Mouse (Mus musculus) layer of hippocampus, adult 18-20 months (tissue): ENCODE data around the gene Wdr34. TPM values are rescaled to one million over a fixed set of nuclear protein-coding genes. Genes with fewer than 3 reads are reported as not detected.
"Not testable (repeated sequence)": the region's sequence is repeated elsewhere in the genome, so short reads cannot be mapped to it uniquely, and the experiment has no call there.

Source experiments
- DNase-seq, 2 experiments: peaks; one replicate each; pipeline ENCODE4 v3.0.0; 2022; ENCODE audit warnings: low spot score in 2 of 2
- total RNA-seq, 2 experiments: library from RNA; stranded (reverse); gene quantifications; 2 replicates each; pipeline ENCODE4 v1.2.3; 2021

The Wdr34 gene
- total RNA-seq, 2 experiments from 2014 or later = 38.3 to 39.4 TPM

DNA sequence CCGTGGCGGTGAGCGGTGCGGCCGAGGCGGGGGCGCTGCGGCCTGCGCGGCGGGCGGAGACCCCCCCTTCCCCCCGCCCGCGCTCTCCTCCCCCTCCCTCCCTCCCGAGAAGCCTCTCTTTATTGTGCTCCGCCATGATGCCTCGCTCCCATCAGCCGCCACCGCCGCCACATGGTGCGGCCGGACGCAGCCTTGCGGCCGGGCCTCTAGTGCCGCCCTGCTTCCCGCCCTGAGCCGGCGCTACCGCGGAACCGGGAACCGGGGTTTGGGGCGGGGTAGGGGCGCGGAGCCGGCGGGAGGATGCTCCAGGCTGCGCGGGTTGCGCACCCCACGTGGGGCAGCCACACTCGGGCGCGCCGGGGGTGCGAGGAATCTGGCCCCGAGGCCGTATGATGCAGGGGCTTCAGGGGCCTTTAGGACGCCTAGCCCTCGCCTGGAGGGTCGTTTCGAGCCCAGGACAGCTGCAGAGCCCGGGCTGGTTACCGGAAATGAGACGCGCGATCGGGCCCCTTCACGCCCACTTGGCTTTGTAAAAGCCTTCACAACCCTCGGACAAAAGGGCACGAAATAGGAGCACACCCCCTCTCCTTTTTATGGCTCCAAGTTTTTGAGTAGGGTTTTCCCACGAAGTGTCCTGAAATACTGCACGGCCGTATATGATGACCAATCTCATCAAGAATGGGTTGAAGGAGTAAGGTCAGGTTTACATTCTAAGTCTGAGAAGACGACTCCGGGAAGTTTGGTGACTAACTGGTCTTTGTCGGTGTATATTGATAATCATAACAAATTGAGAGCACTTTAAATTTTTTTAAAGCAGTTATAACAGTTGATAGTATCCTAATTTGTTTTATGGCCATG is 18.6 kb upstream of the Wdr34 start:
- peak; percentile 30 to 39 for DNase-seq

DNA sequence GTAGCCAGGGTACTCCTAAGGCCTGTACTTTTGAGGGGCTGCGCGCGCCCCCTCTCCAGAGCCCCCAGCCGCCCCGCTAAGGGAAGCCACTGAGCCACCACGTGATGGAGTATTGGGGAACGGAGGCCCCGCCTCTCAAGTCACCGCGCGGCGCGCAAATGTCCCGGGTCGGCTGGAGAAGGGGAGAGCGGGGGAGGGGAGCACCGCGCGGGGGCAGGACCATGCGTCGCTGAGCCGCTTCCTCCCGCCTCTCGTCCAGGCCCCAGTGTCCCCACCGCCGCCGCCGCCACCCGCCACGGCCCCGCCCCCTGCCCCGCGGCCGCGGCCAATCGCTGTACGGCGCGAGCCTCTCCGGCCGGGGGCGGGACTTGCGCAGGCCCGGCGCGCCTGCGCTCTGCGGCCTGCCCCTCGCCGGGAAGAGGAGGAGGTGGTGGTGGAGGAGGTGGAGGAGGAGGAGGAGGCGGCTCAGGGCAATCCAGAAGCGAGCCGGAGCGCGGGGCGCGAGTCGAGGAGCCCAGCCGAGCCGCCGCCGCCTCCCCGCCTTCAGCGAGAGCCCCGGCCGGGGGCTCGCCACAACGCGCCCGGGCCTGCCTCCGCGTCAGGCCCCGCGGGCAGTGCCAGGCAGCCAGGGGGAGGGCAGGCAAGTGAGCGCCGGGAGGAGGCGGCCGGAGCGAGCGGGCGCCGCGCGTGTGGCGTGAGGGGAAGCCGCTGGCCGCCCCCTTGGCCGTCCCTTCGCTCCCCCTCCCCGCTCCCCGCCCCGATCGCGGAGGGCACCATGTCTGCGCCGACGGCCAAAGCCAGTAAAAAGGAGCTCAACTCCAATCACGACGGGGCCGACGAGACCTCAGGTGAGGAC is 17.6 kb upstream of the Wdr34 start:
- DNase-seq = peak; percentile 90 to 94

DNA sequence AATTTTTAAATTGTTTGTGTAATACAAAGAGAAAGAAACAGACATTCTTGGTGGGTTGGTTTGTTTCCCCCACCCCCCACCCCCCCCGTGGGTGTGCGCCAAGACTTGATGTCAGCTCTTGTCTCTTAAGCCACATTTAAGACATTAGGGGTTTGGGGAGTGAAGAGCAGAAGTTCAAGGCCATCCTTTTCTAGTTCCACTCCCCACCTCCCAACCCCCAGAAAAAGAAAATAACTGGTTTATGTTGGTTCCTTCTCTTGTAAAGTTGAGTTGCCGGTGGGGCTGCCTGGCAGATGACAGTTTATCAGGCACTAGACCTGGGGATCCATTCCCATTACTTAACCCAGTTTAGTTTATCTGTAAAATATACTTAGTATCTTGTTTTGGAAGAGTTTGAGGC is 15.6 kb upstream of the Wdr34 start:
- no peak for DNase-seq

DNA sequence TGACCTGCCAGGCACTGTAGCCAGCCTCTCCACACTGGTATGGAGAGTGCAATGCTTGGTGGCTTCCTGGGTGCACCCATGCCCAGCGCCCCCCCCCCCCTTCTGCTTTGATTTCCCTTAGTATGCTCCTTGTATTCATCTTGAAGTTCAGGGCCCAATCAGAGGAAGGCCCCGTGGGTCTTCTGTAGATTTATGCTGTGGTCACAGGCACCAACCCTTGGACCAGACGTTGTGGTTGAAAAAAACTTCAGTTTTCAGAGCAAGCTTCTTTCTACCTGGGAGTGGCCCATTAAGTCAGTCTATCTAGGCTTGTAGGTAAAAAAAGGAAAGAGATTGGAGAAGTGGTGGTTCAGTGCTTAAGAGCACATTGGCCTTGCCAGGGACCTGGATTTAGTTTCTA is 15.1 kb upstream of the Wdr34 start:
- DNase-seq = no peak

DNA sequence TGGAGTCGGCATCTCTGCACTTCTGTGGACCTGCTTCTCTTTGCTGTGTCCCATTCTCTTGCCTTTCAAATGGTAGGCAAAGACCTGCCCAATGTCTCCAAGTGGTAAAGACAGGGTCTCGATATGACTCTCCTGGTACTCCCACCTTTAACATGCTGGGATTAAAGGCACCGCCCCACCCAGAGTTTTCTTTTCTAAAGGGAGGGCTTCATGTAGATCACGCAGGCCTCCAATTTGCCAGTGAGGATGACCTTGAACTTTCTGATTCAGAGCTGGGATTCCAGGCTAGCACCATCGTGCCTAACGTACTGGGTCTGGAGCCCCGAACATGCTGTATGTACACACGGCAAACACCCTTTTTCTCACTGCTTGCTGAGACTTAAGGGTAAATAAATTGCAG is 14.6 kb upstream of the Wdr34 start:
- no peak for DNase-seq

DNA sequence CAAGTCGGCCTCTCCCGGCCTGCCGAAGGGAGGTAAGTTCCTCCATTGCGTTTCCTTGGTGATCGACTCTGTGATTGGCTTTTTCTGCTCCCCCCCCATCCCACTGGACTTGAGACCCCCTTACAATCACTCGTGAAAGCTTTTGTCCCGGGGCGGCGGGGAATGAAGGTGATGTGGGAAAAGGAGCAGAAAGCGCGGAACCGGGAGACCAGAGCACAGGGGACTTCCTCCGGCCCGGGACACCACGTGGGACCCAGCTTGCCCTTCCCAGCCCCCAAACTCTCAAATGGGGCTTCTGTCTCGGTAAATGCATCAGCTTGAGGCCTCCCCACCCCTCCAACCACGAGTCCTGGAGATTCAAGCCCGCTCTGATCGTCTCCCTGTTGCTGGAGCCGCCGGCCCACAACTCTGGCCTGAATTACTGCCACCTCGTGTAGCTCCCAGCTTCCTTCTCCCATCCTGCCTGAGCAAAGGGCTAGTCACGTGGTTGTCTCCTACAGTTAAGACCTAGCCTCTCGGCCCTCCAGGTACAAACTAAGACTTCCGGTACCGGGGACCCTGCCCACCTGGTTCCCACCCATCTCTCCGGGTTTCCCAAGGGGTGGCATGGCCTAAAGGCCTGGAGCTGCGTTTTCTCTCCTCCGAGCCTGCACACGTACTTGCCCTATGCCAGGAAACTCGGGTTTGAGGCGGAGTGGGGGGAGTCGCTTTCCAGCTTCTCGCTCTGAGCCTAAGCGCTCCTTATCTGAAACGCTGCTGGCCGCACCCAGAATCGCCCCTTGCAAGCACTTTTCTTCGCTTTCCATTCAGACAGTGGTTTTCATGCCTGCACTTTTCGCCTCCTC is 13.8 kb upstream of the Wdr34 start:
- DNase-seq = no peak

- no peak for DNase-seq
Observed at GRCm38 (mm10) chr2:30061215-30062166, 12.8 kb upstream of the Wdr34 start.

DNA sequence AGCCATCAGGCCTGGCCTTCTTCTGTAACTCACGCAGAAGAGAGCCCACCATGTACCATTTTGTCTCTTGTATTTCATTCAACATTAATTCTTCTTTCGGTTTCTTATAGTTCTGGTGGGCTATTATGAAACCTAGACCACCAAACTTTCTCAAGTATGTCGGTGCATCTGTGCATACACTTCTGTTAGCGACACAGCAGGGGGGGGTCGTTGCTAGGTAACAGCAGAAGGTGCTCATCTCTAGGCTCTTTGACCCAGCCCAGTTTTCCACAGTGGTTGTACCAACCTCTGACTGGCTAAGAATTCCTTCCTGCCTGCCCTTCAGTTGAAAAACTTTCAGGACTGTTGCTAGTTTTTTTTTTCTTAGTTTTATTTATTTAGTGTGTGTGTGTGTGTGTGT is 9.7 kb upstream of the Wdr34 start:
- no peak for DNase-seq

DNA sequence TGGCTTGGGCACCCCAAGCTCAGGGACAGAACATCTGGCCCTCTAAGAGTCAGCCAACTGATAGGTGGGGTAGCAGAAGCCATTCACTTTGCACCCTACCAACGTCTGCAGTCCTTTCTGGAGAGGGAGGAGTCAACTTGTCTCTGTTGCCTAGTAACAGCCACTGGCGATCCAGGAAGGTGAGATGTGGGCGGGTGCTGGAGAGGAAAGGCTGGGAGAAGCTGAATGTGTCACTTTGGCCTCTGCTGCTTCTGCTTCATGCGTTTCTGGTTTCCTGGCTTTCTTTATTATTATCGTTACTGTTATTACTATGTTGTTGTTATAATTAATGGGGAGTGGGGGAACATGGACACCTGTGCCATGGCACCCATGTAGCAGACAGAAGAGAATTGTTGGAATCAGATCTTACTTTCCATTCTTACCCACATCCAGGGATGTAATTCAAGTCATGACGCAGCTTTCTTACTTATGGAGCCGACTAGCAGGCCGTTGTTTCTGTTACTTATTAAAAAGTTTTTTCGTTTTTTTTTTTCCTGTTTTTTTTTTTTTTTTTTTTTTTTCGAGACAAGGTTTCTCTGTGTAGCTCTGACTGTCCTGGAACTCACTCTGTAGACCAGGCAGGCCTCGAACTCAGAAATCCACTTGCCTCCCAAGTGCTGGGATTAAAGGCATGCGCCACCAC is 8.7 kb upstream of the Wdr34 start, which contains the start of gene Set:
Gene Set, plus strand, starts transcription at position 156 of the 682 bp plus-strand sequence.
- DNase-seq = no peak

DNA sequence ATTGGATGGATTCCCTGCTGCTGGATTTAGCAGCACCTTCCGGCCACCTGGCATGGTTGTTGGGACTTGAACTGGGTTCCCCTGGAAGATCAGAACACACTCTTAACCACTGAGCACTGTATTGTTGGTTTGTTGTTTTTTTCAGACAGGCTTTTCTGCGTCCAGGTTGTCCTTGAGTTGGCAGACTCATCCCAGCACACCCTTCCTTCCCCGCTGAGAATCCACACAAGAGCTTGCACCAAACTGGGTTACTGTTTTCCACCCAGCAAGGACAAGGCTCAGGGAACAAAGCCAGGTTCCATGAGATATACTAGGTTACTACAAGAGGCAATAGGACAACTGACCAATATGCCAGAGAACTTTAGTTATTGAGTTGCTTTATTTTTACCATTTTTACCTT is 8.1 kb upstream of the Wdr34 start:
- no peak for DNase-seq

DNA sequence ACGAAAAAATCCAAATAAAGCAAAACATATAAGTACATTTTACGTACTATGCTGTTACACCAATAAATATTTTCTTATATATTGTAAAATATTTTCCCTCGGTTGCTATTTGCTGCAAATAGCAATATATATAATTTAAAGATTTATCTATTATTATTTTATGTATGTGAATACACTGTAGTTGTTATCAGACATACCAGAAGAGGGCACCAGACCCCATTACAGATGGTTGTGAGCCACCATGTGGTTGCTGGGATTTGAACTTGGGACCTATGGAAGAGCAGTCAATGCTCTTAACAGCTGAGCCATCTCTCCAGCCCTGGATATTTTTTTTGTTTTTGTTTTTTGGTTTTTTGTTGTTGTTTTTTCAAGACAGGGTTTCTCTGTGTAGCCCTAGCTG is 6.6 kb upstream of the Wdr34 start:
- not testable (repeated sequence) for DNase-seq

- DNase-seq = no peak
Observed at GRCm38 (mm10) chr2:30051992-30052761, 3.5 kb upstream of the Wdr34 start.

DNA sequence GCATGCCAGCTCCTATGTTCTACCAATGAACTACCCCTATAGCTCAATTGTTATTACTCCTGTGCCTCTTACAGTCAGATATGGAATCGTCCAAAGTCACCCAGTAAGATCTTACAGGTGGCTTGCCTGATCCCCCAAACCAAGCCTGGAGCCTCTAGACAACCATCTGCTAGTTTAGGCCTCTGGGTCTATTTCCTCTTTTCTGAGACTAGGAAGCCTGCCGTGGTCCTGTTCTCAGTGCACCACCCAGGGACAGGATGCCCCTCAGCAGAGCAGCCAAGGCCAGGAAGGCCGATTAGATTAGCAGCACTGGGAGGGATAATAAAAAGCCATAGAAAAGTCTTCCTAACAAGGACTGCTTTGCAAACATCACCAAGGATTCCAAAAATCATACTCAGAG is 1.1 kb upstream of the Wdr34 start:
- no peak for DNase-seq

GRCm38 (mm10) chr2:30048101-30048501 is 580 bp downstream of the Wdr34 start:
- DNase-seq = no peak

GRCm38 (mm10) chr2:30047127-30047526 is 1.6 kb downstream of the Wdr34 start:
- no peak for DNase-seq

- DNase-seq = no peak
Observed at GRCm38 (mm10) chr2:30044550-30044949, 4.1 kb downstream of the Wdr34 start.

DNA sequence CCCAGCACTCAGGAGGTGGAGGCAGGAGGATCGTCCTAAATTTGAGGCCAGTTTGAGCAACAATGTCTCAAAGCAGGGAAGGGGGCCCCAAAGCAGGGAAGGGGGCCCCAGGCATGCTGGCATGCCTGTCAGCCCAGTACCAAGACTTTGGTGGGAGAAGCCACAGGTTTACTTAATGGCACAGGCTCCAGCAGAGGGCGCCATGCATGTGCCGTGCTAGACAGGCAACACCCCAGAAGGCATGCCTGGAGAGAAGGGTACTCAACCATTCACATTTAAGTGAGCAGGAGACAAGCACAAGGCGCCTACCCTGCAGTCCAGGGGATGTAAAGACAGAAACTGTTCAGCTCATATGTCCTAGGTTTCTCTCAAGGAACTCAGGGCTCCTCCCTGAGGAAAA is 6.2 kb downstream of the Wdr34 start:
- DNase-seq = peak in 1 of 2 experiments; percentile 81

DNA sequence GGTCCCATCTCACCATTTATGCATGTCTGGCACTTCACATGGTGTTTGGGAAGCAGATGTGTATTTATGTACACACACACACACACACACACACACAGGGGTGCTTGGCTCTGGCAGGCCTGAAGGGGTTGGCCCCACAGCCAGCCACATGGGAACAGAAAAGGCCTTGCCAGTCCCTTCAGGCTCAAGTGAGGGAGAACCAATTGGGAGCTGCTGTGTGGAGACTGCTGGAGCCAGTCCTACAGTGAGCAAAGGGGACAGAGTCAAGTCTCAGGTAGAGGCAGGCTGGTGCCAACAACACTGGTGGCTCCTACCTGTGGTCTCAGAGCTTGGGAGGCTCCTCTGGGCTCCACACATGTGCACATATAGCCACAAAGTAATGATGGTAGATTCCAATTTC is 9.0 kb downstream of the Wdr34 start:
- DNase-seq = no peak

DNA sequence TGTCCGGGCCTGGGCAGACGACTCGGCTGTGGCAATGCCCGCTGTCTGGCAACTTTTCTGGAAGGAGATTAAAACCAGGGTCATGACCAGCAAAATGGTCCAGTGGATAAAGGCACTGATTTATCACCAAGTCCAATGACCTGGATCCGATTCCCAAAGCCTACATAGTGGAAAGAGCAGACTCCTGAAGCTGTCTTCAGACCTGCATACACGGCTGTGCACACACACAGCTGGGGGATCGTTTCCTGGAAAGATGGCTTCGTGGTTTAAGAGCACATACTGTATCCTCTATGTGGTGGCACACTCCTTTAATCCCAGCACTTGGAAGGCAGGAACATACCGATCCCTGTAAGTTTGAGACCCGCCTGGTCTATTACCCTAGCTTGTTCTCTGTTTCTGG is 10.3 kb downstream of the Wdr34 start:
- DNase-seq = no peak
